Mouse (Mus musculus) heart, adult 2 months (tissue): ENCODE measurements at regions not wholly inside any gene's neighbourhood (a gene's known extent, or its start where the extent isn't known, plus 50 kb on each side); places are given as distances from the start of the nearest gene placed in this dataset.
"Not testable (repeated sequence)": the region's sequence is repeated elsewhere in the genome, so short reads cannot be mapped to it uniquely, and the experiment has no call there.

ENCODE experiments used
- DNase-seq, 2 experiments: peaks; one replicate each; pipeline ENCODE4 v3.0.0; 2021
- H3K27ac ChIP-seq: fragments of 200-600 bp; 2 replicates; pipeline ENCODE4 v1.8.1; 2022
- H3K27me3 ChIP-seq: fragments of 200-500 bp; 2 replicates; pipeline ENCODE4 v1.6.1; 2012; ENCODE audit warnings: mild to moderate bottlenecking, low read length, inconsistent platforms, mixed read lengths; ENCODE audit not compliant: control insufficient read depth, insufficient read depth
- H3K36me3 ChIP-seq: fragments of 200-500 bp; 2 replicates; pipeline ENCODE4 v1.6.1; 2012; ENCODE audit warnings: low read length, inconsistent platforms; ENCODE audit not compliant: control insufficient read depth, insufficient read depth
- H3K4me1 ChIP-seq: fragments of 200-500 bp; 2 replicates; pipeline ENCODE4 v1.6.1; 2011; ENCODE audit warnings: low read length; ENCODE audit not compliant: control insufficient read depth, insufficient read depth
- H3K4me3 ChIP-seq: fragments of 200-600 bp; 2 replicates; pipeline ENCODE4 v1.8.1; 2022
- H3K79me2 ChIP-seq: fragments of 200-500 bp; replicated peaks from 2 replicates; pipeline ENCODE4 v1.6.1; 2012; ENCODE audit warnings: mild to moderate bottlenecking, inconsistent platforms, low read length, moderate library complexity, mixed read lengths; ENCODE audit not compliant: control insufficient read depth, insufficient read depth
- H3K9ac ChIP-seq: fragments of 200-500 bp; 2 replicates; pipeline ENCODE4 v1.6.1; 2012; ENCODE audit warnings: low read depth, mild to moderate bottlenecking, control low read depth, inconsistent platforms, low read length, mixed read lengths
- CTCF ChIP-seq: fragments of 200-600 bp; IDR thresholded peaks from 2 replicates; pipeline ENCODE4 v1.8.1; 2022; ENCODE audit warnings: antibody characterized with exemption, mild to moderate bottlenecking, moderate library complexity
- EP300 ChIP-seq: fragments of 200-500 bp; IDR thresholded peaks from 2 replicates; pipeline ENCODE4 v1.6.1; 2011; ENCODE audit warnings: low read depth, low read length, control low read depth; ENCODE audit not compliant: insufficient read depth
- POLR2A ChIP-seq: fragments of 200-500 bp; IDR thresholded peaks from 2 replicates; pipeline ENCODE4 v1.6.1; 2011; ENCODE audit warnings: mild to moderate bottlenecking, low read depth, low read length, control low read depth; ENCODE audit not compliant: insufficient read depth
- WGBS: fragments of 180-500 bp; shearing (Covaris S2); methylation state at CpG from one replicate; pipeline ENCODE4 v1.1.7; 2018; 5-methylcytosine and 5-hydroxymethylcytosine counted together
- intact Hi-C: fragments of 180-260 bp; cut with DNase I; formaldehyde crosslinking; loops from one replicate; pipeline ENCODE4 v1.15.1; 2025

DNA sequence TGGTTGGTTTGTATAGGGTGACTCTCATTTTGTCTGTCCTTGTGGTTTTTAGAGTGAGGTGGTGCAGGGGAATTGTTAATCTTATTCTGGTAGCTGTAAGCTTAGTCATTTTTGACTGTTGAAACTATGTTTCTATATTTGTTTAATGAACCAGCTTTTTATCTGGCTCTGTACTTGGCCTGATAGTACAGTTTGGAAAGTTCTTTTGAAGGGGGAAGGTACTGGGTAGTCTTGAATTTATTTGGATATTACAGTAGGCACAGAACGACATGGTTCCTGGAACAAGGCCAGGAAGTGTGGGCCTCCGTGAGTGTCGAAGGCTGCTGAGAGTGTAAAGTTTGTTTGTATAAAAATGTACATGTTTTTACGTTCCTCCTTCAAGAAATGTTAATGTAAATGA lies 142.0 kb downstream of the Wdr20rt start:
- Histone ChIP-seq H3K79me2 (no peaks in the 10 kb centered on the region), H3K27ac (no peak overlapping the region), H3K36me3 (no peaks in the 10 kb centered on the region), H3K9ac (no peak overlapping the region), H3K4me1 (no peaks in the 10 kb centered on the region), H3K27me3 (no peaks in the 10 kb centered on the region), H3K4me3 (no peak overlapping the region)
- TF ChIP-seq POLR2A (no peak), CTCF (no peak)
- intact Hi-C loops, result no loop called here
- no peak for DNase-seq
- WGBS, result 9% methylated on average over 4 of the region's 4 CpGs

DNA sequence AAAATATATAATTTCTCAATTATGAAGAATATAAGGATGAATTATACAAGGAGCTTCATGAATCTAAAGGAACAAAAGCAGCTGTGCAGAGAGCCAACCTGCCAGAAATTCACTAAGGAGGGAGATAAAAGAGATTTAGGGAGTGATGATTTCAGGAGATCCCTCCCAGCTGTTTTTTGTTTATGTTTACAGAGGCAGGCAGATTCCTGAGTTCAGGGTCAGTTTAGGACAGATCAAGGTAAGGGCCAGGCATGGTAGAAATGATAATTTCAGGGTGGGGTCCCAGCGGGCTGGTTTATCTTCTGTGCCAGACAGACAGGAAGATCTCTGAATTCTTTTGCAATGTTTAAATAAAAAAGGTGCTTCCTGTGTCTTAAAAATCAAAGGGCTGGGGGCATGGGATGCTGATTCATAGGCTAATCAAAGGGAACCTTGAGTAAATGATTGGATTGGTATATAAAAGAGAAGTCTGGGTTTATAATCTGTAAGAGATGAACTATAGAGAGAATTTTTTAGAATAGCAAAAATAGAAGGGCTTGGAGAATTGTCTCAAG lies 142.6 kb downstream of the Wdr20rt start:
- no peak overlapping the region for H3K27ac ChIP-seq
- H3K4me3 ChIP-seq, result no peak overlapping the region
- H3K36me3 ChIP-seq, result no peaks in the 10 kb centered on the region
- intact Hi-C loops, result no loop called here
- H3K9ac ChIP-seq, result no peak overlapping the region
- 50% methylated on average over 1 of the region's 1 CpGs for WGBS
- no peaks in the 10 kb centered on the region for H3K4me1 ChIP-seq
- no peaks in the 10 kb centered on the region for H3K79me2 ChIP-seq
- TF ChIP-seq CTCF (no peak), POLR2A (no peak), EP300 (no peak)
- DNase-seq, result no peak
- no peaks in the 10 kb centered on the region for H3K27me3 ChIP-seq

DNA sequence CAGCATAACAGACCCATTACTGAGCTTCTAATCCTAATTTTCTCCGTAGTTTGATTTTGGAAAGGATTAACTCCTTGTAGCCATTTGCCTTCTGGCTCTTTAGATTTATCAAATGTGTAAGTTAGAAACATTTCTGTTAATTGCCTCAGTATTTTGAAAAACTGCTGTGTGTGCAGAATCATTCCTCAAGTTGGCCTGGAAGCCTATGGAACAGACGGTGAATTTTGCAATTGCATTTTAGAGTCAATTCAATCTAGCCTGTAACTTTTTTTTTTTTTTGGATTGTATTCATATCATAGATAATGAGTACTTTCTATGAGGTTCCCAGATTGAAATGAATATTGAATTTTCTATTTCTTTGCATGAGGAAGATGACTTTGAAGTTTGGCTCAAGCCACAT lies 146.3 kb downstream of the Wdr20rt start:
- no peak for DNase-seq
- WGBS, result 92% methylated on average over 2 of the region's 2 CpGs
- intact Hi-C loops, result no loop called here
- TF ChIP-seq CTCF (no peak), POLR2A (no peak)
- Histone ChIP-seq H3K9ac (no peak overlapping the region), H3K36me3 (no peaks in the 10 kb centered on the region), H3K79me2 (no peaks in the 10 kb centered on the region), H3K4me1 (no peaks in the 10 kb centered on the region), H3K27me3 (no peaks in the 10 kb centered on the region), H3K4me3 (no peak overlapping the region), H3K27ac (no peak overlapping the region)

DNA sequence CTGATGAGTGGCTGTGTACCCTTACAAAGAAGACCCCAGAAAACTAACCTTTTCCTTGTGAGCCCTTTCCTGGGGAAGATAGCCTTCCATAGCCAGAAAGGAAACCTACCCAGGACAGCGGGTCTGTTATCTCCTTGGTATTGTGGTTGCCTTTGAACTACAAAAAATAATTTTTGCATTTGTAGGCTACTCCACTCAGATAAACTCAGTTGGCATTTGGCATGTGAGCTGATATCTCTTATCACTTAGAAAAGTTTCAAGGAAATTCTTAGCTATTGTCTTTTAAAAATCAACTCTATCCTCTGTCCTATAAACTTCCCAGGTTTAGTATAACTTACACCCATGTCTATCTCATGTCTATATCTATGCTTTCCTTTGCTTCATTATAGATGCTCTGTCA lies 154.0 kb downstream of the Wdr20rt start:
- no peak overlapping the region for H3K9ac ChIP-seq
- H3K79me2 ChIP-seq, result no peaks in the 10 kb centered on the region
- no peaks in the 10 kb centered on the region for H3K4me1 ChIP-seq
- no peak for DNase-seq
- no peak overlapping the region for H3K4me3 ChIP-seq
- WGBS, result 56% methylated on average over 1 of the region's 1 CpGs
- no peaks in the 10 kb centered on the region for H3K36me3 ChIP-seq
- no peak for TF ChIP-seq POLR2A
- no peak for TF ChIP-seq CTCF
- TF ChIP-seq EP300, result no peak
- H3K27ac ChIP-seq, result no peak overlapping the region
- intact Hi-C loops, result no loop called here
- H3K27me3 ChIP-seq, result no peaks in the 10 kb centered on the region

DNA sequence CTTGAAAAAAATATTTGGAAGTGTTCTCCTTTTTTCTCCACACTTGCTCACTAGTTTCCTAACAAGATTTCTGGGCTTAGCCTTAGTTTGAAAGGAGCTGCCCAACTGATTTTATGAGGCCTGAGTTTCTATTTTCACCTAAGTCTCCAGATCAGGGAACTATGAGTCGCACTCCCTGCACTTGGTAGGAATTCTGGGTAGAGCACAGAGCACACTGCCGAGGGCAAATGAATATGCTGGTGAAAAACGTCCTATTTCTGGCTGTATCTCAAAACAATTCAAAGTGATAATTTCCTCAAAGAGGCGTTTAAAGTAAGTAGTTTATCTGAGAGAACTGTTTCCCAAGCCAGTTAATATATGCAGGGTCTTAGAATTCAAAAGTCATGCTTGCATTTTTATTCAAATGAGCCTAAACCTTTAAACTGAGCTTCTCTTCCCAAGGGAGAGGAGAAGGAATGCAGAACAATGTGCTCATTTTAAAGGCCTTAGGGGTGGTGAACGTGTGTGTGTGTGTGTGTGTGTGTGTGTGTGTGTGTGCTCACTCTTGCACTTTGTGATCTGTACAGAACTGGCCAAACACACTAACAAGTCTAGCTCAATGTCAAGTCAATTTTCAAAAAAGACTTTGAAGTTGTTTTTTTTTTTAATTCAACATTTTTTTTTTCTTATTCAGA lies 156.9 kb downstream of the Wdr20rt start:
- H3K27me3 ChIP-seq, result no peaks in the 10 kb centered on the region
- no peak overlapping the region for H3K9ac ChIP-seq
- H3K4me3 ChIP-seq, result no peak overlapping the region
- no peaks in the 10 kb centered on the region for H3K79me2 ChIP-seq
- H3K4me1 ChIP-seq, result no peaks in the 10 kb centered on the region
- no peak overlapping the region for H3K27ac ChIP-seq
- no peaks in the 10 kb centered on the region for H3K36me3 ChIP-seq
- no peak for DNase-seq
- intact Hi-C loops, result no loop called here
- WGBS, result 48% methylated on average over 5 of the region's 5 CpGs
- no peak for TF ChIP-seq EP300

DNA sequence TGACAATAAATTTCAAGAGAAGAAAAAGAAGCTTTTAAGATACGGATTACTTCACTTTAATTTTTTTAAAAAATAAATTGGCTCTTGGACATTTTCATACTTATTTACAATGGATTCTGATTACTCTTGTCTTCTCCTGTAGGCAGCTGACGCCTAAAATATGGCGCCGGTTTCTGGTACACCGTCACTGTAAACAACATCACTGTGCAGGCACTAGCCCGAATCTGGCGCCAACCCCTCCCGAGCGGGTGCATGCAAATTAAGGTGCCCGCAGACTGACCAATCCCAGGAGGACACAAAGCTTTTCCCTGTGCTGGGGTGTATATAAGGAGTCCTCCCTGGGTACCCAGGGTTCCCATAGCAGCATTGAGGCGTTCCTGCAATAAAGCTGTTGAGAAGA lies 157.5 kb downstream of the Wdr20rt start:
- H3K79me2 ChIP-seq, H3K27me3 ChIP-seq, DNase-seq, H3K9ac ChIP-seq, H3K36me3 ChIP-seq, H3K4me3 ChIP-seq, H3K27ac ChIP-seq, intact Hi-C loops, H3K4me1 ChIP-seq: not testable (repeated sequence)
- WGBS, result 93% methylated on average over 11 of the region's 11 CpGs
